Mouse (Mus musculus) heart, postnatal 0 days (tissue): ENCODE measurements around the gene Ubtd1. TPM values are rescaled to one million over a fixed set of nuclear protein-coding genes. Genes with fewer than 3 reads are reported as not detected.

Experiments
- ATAC-seq: fragments of 200-750 bp; cut with Nextera tagmentation; 2 replicates; pipeline ENCODE4 v1.8.0; 2017; ENCODE audit warnings: low read depth, moderate number of reproducible peaks, moderate library complexity; ENCODE audit not compliant: insufficient read depth
- DNase-seq: peaks from one replicate; pipeline ENCODE4 v3.0.0-alpha.2; 2016; ENCODE audit warnings: low spot score
- H3K27ac ChIP-seq: fragments of 300-500 bp; sonication (generic); 2 replicates; pipeline ENCODE4 v1.5.1; 2014; ENCODE audit warnings: low read depth, mild to moderate bottlenecking
- H3K27me3 ChIP-seq: fragments of 300-500 bp; sonication (generic); 2 replicates; pipeline ENCODE4 v1.6.1; 2014; ENCODE audit warnings: low read length, mixed read lengths; ENCODE audit not compliant: control insufficient read depth, insufficient read depth
- H3K36me3 ChIP-seq: fragments of 300-500 bp; sonication (generic); replicated peaks from 2 replicates; pipeline ENCODE4 v1.6.1; 2014; ENCODE audit warnings: low read length, mixed read lengths; ENCODE audit not compliant: control insufficient read depth, insufficient read depth
- H3K4me1 ChIP-seq: fragments of 300-500 bp; sonication (generic); 2 replicates; pipeline ENCODE4 v1.6.1; 2014; ENCODE audit warnings: antibody characterized with exemption; ENCODE audit not compliant: control insufficient read depth, insufficient read depth
- H3K4me2 ChIP-seq: fragments of 300-500 bp; sonication (generic); 2 replicates; pipeline ENCODE4 v1.6.1; 2014; ENCODE audit warnings: low read depth, mild to moderate bottlenecking, low read length, moderate library complexity
- H3K4me3 ChIP-seq: fragments of 300-500 bp; sonication (generic); 2 replicates; pipeline ENCODE4 v1.5.1; 2014; ENCODE audit warnings: low read depth, low read length
- H3K9ac ChIP-seq: fragments of 300-500 bp; sonication (generic); replicated peaks from 2 replicates; pipeline ENCODE4 v1.6.1; 2014; ENCODE audit warnings: low read depth, low read length, mixed read lengths
- H3K9me3 ChIP-seq: fragments of 300-500 bp; sonication (generic); replicated peaks from 2 replicates; pipeline ENCODE4 v1.6.1; 2016; ENCODE audit warnings: low read length; ENCODE audit not compliant: control insufficient read depth
- CTCF ChIP-seq: IDR thresholded peaks from 2 replicates; pipeline ENCODE4 v1.5.1; 2016; ENCODE audit warnings: antibody characterized with exemption, control low read depth, low read depth
- EP300 ChIP-seq: IDR thresholded peaks from 2 replicates; pipeline ENCODE4 v1.6.1; 2016; ENCODE audit warnings: antibody characterized with exemption, low read depth
- WGBS: fragments of 180-500 bp; shearing (Covaris S2); extraction: QIAGEN DNeasy Blood & Tissue Kit; methylation state at CpG from one replicate; pipeline ENCODE4 v1.1.7; 2014; 5-methylcytosine and 5-hydroxymethylcytosine counted together
- polyA plus RNA-seq: library from polyadenylated mRNA; unstranded; fragments of >200 nt; fragmentation: Nextera tagmentation; extraction: Ambion mirVana; gene quantifications from 2 replicates; pipeline ENCODE4 v1.2.1, GENCODE M21; 2015
- total RNA-seq: library from RNA; depleted of rRNA; stranded (reverse); fragments of >200 nt; gene quantifications from 2 replicates; pipeline ENCODE4 v1.2.3, GENCODE M21; 2014; ENCODE audit warnings: low replicate concordance

Gene Ubtd1
- total and polyA plus RNA-seq, 2 experiments from 2014 or later, result 24.8 to 38.7 TPM

DNA sequence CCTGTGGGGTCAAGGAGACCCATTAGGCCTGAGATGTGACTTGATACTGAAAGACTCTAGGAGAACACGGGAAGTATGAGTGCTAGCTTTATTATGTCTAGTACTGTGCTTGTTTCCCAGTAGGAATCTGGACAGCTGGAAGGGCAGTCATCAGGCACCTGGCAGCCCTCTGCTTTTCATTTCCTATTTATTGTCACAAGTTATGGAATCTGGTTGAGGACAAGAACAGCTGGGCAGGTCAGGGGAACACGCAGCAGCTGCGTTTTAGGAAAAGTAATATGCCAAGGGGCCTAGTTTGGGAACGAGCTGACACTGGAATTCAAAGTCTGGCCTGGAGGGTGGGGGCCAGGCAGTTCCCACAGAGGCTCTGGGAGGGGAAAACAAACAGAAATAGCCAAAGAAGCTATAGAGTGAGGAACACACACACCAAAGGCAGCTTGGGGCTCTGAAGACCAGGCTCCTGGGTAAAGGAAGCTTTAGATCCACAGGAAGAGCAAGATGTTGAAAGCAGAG lies 18.9 kb downstream of the Ubtd1 start:
- Histone ChIP-seq H3K4me1 (peaks cover 69% of the 10 kb centered on the region), H3K4me2 (no peak overlapping the region), H3K4me3 (no peak overlapping the region), H3K9me3 (no peaks in the 10 kb centered on the region), H3K36me3 (no peaks in the 10 kb centered on the region), H3K9ac (no peak overlapping the region), H3K27ac (peak overlapping the region; percentile 83), H3K27me3 (no peaks in the 10 kb centered on the region)
- ATAC-seq (peak; percentile 35), DNase-seq (peak; percentile 69)
- TF ChIP-seq CTCF, result no peak
- no peak for TF ChIP-seq EP300
- 11% methylated on average over 4 of the region's 4 CpGs for WGBS

DNA sequence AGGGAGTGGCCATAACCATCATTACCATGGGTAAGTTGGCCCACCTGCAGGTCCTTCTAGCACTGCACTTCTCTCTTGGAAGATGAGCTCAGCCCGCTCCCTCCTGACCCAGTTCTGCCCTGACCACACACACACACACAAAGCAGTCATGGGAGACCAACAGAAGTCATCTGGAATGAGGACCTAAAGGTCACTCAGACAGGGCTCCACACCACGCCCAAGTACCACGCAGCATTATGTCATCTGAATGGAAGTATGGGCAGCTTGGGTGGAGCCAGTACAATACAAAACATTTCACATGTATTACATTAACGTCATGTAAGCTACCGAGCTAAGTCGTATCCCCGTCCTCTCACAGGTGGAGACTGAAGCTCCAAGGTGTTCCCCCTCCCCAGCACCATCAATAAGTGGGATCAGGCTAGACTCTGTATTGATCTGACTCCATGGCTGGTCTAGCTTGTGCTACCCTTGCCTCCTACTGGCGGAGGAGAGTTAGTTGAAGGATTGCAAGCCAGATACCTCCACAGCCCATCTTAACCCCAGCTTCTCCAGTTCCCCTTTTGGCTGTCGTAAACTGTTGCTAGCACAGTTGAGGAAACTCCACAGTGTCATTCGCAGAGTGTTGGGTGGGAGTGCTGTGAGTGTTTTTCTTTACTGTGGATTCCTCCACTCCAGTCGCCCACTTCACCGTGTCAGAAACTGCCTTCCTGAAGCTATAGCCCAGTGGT lies 19.9 kb downstream of the Ubtd1 start:
- H3K27me3 ChIP-seq, result no peaks in the 10 kb centered on the region
- H3K27ac ChIP-seq, result peak overlapping the region; percentile 83
- ATAC-seq, result no peak
- peaks cover 72% of the 10 kb centered on the region for H3K4me1 ChIP-seq
- no peaks in the 10 kb centered on the region for H3K36me3 ChIP-seq
- H3K9ac ChIP-seq, result no peak overlapping the region
- no peak for DNase-seq
- TF ChIP-seq CTCF (no peak), EP300 (no peak)
- H3K4me2 ChIP-seq, result no peak overlapping the region
- H3K9me3 ChIP-seq, result no peaks in the 10 kb centered on the region
- no peak overlapping the region for H3K4me3 ChIP-seq
- whole genome bisulfite sequencing, result 92% methylated on average over 12 of the region's 12 CpGs

DNA sequence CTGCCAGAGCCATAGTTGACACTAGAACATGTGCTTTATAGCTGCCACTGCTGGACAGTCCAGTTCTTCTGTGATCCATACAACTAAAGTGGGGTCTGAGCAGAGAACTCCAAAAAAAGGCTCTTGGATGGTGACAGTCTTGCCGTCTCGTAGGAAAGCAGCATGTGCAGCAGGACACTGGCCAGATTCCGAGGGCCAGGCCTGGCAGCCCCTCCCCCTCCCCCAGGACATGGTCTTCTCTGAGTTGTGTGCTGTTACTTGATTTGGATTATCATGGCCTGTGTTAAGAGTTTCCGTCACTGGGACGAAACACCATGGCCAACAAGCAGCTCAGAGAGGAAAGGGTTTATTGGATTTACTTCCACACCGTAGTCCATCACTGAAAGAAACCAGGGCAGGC lies 22.7 kb downstream of the Ubtd1 start:
- Histone ChIP-seq H3K4me3 (no peak overlapping the region), H3K27ac (peak overlapping the region; percentile 52), H3K9me3 (no peaks in the 10 kb centered on the region), H3K9ac (no peak overlapping the region), H3K4me1 (peaks cover 69% of the 10 kb centered on the region), H3K27me3 (no peaks in the 10 kb centered on the region), H3K36me3 (no peaks in the 10 kb centered on the region), H3K4me2 (no peak overlapping the region)
- TF ChIP-seq EP300, result no peak
- no peak for ATAC-seq
- 31% methylated on average over 6 of the region's 6 CpGs for whole genome bisulfite sequencing
- no peak for DNase-seq

DNA sequence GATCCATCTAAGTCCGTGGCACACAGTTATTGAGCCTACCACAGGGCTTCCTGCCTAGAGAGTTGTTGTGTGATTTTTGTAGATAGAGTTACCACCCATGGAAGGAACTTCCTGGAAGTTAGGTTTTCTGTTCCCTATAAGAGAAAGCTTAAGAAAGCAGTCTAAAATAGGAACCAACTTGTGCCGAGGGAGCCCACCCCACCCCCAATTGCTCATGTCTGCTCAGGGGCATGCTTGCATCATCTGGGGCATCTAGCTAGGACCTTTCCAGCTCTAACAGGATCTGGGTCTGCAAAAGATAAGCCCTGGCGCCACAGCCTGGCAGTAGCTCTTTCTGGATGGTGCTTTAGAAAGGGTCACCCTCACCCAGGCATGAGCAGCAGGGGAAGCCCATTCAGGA lies 24.1 kb downstream of the Ubtd1 start:
- Histone ChIP-seq H3K9me3 (no peaks in the 10 kb centered on the region), H3K36me3 (no peaks in the 10 kb centered on the region), H3K27ac (0 out of 2 replicates have a peak overlapping the region, but pooled peaks have one; percentile 11), H3K4me1 (peaks cover 56% of the 10 kb centered on the region), H3K27me3 (no peaks in the 10 kb centered on the region), H3K4me3 (no peak overlapping the region), H3K9ac (no peak overlapping the region), H3K4me2 (no peak overlapping the region)
- DNase-seq, result no peak
- no peak for TF ChIP-seq CTCF
- no peak for TF ChIP-seq EP300
- ATAC-seq, result no peak
- WGBS, result 22% methylated on average over 3 of the region's 3 CpGs

DNA sequence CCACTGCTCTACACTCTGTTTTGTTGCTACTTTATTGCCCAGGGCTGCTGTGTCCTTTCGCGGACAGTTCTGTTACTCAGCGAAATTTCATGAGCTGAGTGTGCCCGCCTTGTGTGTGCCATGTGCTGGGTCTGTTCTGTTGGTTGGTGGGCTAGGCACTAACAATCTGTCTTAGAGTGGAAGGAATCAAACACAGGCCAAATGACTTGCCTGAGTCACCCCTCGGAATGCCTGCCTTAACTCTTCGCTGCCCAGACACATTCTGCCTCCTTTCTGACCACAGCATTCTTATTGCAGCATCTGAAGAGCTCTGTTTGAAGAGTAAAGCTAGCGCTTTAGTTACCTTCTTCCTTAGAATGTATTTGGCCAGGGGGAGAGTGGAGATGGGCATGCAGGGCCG lies 25.0 kb downstream of the Ubtd1 start:
- ATAC-seq, result no peak
- DNase-seq, result no peak
- 77% methylated on average over 8 of the region's 8 CpGs for WGBS
- TF ChIP-seq CTCF (no peak), EP300 (no peak)
- Histone ChIP-seq H3K27ac (no peak overlapping the region), H3K4me1 (peaks cover 46% of the 10 kb centered on the region), H3K9ac (no peak overlapping the region), H3K4me2 (no peak overlapping the region), H3K27me3 (no peaks in the 10 kb centered on the region), H3K36me3 (0 out of 2 replicates have a peak, but pooled peaks cover 1% of the 10 kb centered on the region), H3K4me3 (no peak overlapping the region), H3K9me3 (no peaks in the 10 kb centered on the region)

DNA sequence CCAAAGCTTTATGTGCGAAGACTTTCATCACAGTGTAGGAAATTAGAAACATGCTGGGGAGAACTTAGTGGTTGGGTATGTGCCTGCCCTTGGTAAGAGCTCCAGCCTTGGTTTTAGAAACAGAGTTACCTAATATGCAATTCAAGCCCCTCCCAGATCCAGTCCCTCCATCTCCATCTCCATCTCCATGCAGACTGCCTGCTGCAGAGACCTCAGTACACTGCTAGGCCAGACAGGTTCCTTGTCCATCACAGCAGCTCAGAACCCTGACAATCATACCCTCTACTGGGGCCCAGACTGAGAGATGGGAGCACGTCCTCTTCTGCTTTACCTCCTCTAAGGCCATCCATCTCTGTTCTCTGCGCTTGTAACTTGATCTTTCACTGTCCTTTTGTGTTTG lies 27.0 kb downstream of the Ubtd1 start:
- no peak overlapping the region for H3K4me2 ChIP-seq
- no peak overlapping the region for H3K4me3 ChIP-seq
- H3K27me3 ChIP-seq, result no peaks in the 10 kb centered on the region
- ATAC-seq (peak; percentile 16; the same call in 1 of the 2 replicates), DNase-seq (no peak)
- peaks cover 45% of the 10 kb centered on the region for H3K4me1 ChIP-seq
- TF ChIP-seq EP300, result no peak
- TF ChIP-seq CTCF, result no peak
- no peaks in the 10 kb centered on the region for H3K9me3 ChIP-seq
- H3K27ac ChIP-seq, result peak overlapping the region; percentile 57
- 52% methylated on average over 3 of the region's 3 CpGs for WGBS
- H3K9ac ChIP-seq, result no peak overlapping the region
- H3K36me3 ChIP-seq, result 0 out of 2 replicates have a peak, but pooled peaks cover 7% of the 10 kb centered on the region
